Mouse (Mus musculus) ES-E14 (cell line): Measurements from ENCODE around the gene Mphosph9. TPM values are rescaled to one million over a fixed set of nuclear protein-coding genes. Genes with fewer than 3 reads are reported as not detected.
A peak's percentile ranks its signal among the peaks of the same experiment; 100 is the strongest.
"Not testable (repeated sequence)": the region's sequence is repeated elsewhere in the genome, so short reads cannot be mapped to it uniquely, and the experiment has no call there.

Source experiments
- DNase-seq: peaks from one replicate; pipeline ENCODE4 v3.0.0-alpha.2; 2013; ENCODE audit warnings: low read depth, low spot score
- H3K27ac ChIP-seq: 2 replicates; pipeline ENCODE4 v1.5.1; 2012; ENCODE audit warnings: low read depth, mild to moderate bottlenecking, low read length, moderate library complexity, mixed read lengths; ENCODE audit not compliant: poor library complexity, insufficient read depth, severe bottlenecking
- H3K36me3 ChIP-seq: 2 replicates; pipeline ENCODE4 v1.6.1; 2012; ENCODE audit warnings: mild to moderate bottlenecking, low read length, moderate library complexity, mixed read lengths; ENCODE audit not compliant: control insufficient read depth, poor library complexity, insufficient read depth, severe bottlenecking
- H3K4me1 ChIP-seq, 2 experiments: fragments of 150-350 bp in 1 of 2; sonication (generic) in 1 of 2; 2 replicates each; pipeline ENCODE4 v1.6.1; 2012; ENCODE audit warnings: low read length in 2 of 2, mild to moderate bottlenecking in 1 of 2, mixed read lengths in 1 of 2; ENCODE audit not compliant: control insufficient read depth in 2 of 2, insufficient read depth in 2 of 2, poor library complexity in 1 of 2
- H3K4me3 ChIP-seq, 2 experiments: fragments of 150-350 bp in 1 of 2; sonication (generic) in 1 of 2; 2 replicates each; pipeline ENCODE4 v1.5.1; 2012; ENCODE audit warnings: low read length in 2 of 2, low read depth in 1 of 2, mild to moderate bottlenecking in 1 of 2, mixed read lengths in 1 of 2; ENCODE audit not compliant: insufficient read depth in 1 of 2, poor library complexity in 1 of 2, severe bottlenecking in 1 of 2
- H3K9ac ChIP-seq: 2 replicates; pipeline ENCODE4 v1.6.1; 2012; ENCODE audit warnings: low read depth, mild to moderate bottlenecking, low read length, mixed read lengths; ENCODE audit not compliant: poor library complexity, insufficient read depth, severe bottlenecking
- H3K9me3 ChIP-seq: fragments of 150-350 bp; sonication (generic); 2 replicates; pipeline ENCODE4 v1.6.1; 2012; ENCODE audit warnings: low read depth, mild to moderate bottlenecking, low read length; ENCODE audit not compliant: control insufficient read depth, insufficient read depth
- CHD2 ChIP-seq: IDR thresholded peaks from 2 replicates; pipeline ENCODE4 v1.6.1; 2014; ENCODE audit warnings: mild to moderate bottlenecking, low read depth, low read length, inconsistent platforms
- HCFC1 ChIP-seq: IDR thresholded peaks from 2 replicates; pipeline ENCODE4 v1.6.1; 2012; ENCODE audit warnings: low read length, inconsistent platforms, borderline replicate concordance; ENCODE audit not compliant: insufficient read depth
- MAFK ChIP-seq: IDR thresholded peaks from 2 replicates; pipeline ENCODE4 v1.6.1; 2014; ENCODE audit warnings: mild to moderate bottlenecking, low read depth, low read length, inconsistent platforms; ENCODE audit not compliant: insufficient read depth
- ZC3H11A ChIP-seq: IDR thresholded peaks from 2 replicates; pipeline ENCODE4 v1.6.1; 2012; ENCODE audit warnings: low read depth, mild to moderate bottlenecking, inconsistent platforms, low read length, borderline replicate concordance
- ZNF384 ChIP-seq: IDR thresholded peaks from 2 replicates; pipeline ENCODE4 v1.6.1; 2012; ENCODE audit warnings: low read depth, low read length, inconsistent platforms
- in situ Hi-C, 2 experiments: fragments of 600-800 bp; cut with MboI; formaldehyde crosslinking; loops; one replicate each; pipeline ENCODE4 v1.15.1; 2025; ENCODE audit warnings: low sequenced_read_pairs in 2 of 2, inconsistent platforms in 1 of 2; ENCODE audit not compliant: unreplicated experiment in 2 of 2
- total RNA-seq: library from RNA; depleted of rRNA; stranded (reverse); fragments of 300-350 nt; gene quantifications from 2 replicates; pipeline ENCODE4 v1.2.3, GENCODE M21; 2012

The Mphosph9 gene
- total RNA-seq, 1 experiment: 15.8 TPM

DNA sequence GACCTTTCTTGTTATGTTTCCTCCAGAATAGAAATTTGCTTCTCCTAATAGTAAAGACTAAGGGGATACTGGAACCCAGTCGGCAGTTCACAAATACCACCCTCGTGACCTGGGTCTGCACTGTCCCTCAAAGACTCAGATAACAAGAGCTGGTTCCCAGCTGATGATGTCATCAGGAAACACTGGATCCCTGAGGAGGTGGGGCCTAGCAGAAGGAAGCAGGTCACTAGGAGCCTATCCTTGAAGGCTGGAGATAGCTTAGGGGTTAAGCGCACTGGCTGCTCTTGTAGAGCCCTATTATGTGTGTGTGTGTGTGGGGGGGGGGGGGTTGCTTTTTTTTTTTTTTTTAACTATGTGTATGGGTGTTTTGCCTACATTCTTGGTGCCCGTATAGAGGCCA is 27.6 kb downstream of the Mphosph9 start:
- Histone ChIP-seq H3K36me3 (peaks cover 6% of the 10 kb centered on the region; the same call in 1 of the 2 replicates), H3K9ac (no peak overlapping the region), H3K9me3 (no peaks in the 10 kb centered on the region), H3K4me3 (no peak overlapping the region), H3K4me1 (no peaks in the 10 kb centered on the region), H3K27ac (no peak overlapping the region)
- no peak for TF ChIP-seq ZNF384
- no peak for TF ChIP-seq MAFK
- TF ChIP-seq CHD2: no peak
- no peak for TF ChIP-seq HCFC1
- no peak for TF ChIP-seq ZC3H11A
- DNase-seq: peak; percentile 16
- in situ Hi-C loops: no loop called here

DNA sequence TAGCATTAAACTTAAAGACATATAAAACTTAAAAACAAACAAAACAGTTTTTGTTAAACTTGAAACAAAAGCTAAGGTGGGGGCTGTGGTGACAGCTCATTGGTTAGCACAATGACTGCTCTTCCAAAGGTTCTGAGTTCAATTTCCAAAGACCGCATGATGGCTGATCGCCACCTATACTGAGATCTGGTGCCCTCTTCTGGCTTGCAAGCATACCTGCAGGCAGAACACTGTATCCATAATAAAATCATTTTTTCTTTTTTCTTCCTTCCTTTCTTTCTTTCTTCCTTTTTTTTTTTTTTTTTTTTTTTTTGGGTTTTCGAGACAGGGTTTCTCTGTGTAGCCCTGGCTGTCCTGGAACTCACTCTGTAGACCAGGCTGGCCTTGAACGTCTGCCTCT is 28.5 kb downstream of the Mphosph9 start:
- peak; percentile 12 for DNase-seq
- H3K27ac ChIP-seq, H3K9ac ChIP-seq, H3K4me3 ChIP-seq, H3K4me1 ChIP-seq, H3K36me3 ChIP-seq, H3K9me3 ChIP-seq, in situ Hi-C loops: not testable (repeated sequence)

DNA sequence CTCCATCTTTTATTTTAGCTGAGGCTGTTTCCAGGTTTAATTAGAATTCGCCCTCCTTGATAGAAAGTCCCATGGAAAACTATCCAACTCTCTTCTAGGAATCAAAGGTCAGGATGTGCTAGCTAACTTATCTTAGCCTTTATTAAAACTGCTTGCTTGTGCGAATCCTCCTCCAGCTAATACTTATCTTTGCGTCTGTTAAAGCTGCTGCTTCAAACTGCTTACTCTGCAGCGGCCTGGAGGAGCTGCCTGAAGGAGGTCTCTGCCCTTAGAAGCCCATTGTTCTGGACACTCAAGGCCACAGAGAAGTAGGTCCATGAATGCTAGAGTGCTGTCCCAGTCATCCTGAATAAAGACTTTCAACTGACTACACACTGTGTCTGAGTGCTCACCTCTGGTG is 31.3 kb downstream of the Mphosph9 start:
- in situ Hi-C loops: no loop called here
- H3K9ac ChIP-seq: no peak overlapping the region
- H3K4me1 ChIP-seq: no peaks in the 10 kb centered on the region
- no peak overlapping the region for H3K4me3 ChIP-seq
- H3K36me3 ChIP-seq: peaks cover 9% of the 10 kb centered on the region
- H3K27ac ChIP-seq: no peak overlapping the region
- TF ChIP-seq CHD2 (no peak), ZC3H11A (no peak), MAFK (no peak), HCFC1 (no peak), ZNF384 (no peak)
- no peak for DNase-seq
- H3K9me3 ChIP-seq: no peaks in the 10 kb centered on the region

DNA sequence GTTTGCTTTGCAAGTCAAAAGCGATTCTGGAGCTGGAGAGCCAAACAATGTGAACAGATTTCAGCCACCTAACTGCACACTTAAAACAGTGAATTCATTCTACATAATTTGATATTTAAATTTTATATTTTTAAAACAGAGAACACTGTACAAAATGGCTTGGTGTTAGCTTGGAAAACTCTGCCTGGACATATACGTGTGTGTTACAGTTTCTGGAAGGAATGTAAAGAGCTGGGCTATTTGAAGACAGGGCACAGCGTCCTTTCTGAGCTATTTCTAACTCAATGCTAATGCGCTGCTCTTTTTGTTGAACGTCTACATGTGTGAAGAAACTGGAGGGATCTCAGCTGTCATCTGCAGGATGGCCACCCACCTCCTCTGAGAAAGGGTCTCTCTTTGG is 33.8 kb downstream of the Mphosph9 start:
- Histone ChIP-seq H3K36me3 (peaks cover 18% of the 10 kb centered on the region), H3K4me1 (no peaks in the 10 kb centered on the region), H3K4me3 (no peak overlapping the region), H3K27ac (no peak overlapping the region), H3K9ac (no peak overlapping the region), H3K9me3 (no peaks in the 10 kb centered on the region)
- in situ Hi-C loops: no loop called here
- DNase-seq: no peak
- no peak for TF ChIP-seq ZC3H11A
- TF ChIP-seq HCFC1: no peak
- no peak for TF ChIP-seq ZNF384
- no peak for TF ChIP-seq MAFK
- TF ChIP-seq CHD2: no peak

DNA sequence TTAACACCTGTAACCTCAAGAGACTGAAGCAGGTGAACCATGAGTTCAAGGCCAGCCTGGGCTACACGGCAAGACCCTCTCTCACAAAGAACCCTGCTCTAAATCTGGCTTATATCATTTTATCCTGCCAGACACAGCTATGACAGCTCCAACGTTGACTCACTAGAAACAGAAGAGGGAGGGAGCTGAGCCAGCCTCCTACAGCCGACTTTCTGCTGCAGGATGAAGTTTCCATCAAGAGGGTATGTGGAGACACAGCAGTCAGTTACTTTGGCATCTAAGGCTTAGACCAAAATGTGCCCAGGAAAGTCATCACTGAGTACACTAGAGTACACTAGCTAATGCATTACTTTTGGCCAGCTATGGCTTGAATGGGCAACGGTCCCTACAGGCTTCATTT is 37.6 kb downstream of the Mphosph9 start:
- Histone ChIP-seq H3K9me3 (no peaks in the 10 kb centered on the region), H3K4me1 (no peaks in the 10 kb centered on the region), H3K36me3 (peaks cover 19% of the 10 kb centered on the region), H3K27ac (no peak overlapping the region), H3K9ac (no peak overlapping the region), H3K4me3 (no peak overlapping the region)
- in situ Hi-C loops: no loop called here
- DNase-seq: no peak
- TF ChIP-seq MAFK (no peak), CHD2 (no peak)
